ENCODE assay signal across 8 mouse cellular contexts in the genomic region with DNA sequence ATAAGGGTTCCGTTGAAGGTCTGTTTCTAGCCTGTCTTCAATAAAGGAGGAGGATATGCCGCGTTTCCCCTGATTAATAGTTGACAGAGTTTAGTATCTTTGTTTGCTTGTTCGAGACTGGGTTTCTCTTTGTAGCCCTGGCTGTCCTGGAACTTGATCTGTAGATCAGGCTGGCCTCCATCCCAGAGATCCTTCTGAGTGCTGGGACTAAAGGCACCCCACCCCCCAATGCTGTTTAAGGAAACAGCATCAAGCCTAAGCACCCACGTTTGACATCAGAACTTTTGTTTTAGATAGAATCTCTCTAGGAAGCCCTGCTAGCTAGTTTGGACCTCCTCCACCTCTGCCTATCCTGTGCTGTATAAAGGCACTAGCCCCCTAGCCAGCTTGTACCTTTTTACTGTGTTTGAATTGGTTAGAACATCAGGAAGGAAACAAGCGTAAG. TPM values are rescaled to one million over a fixed set of nuclear protein-coding genes. Genes with fewer than 3 reads are reported as not detected.
DNase-seq lines count a peak whose midpoint lies in the region; ATAC-seq and TF ChIP-seq lines count a peak whose summit lies in the region.

No protein-coding gene starts in this region.

- ATAC-seq in heart, postnatal 0 days (ENCODE audit: insufficient read depth, low read depth), result no peak
- no peak for ATAC-seq in lung, postnatal 0 days

- peak overlapping the region; percentile 73 for H3K4me3 ChIP-seq in ES-Bruce4 (ENCODE audit: low read depth, low read length)
- peak overlapping the region; percentile 95 for H3K4me3 ChIP-seq in heart, postnatal 0 days (ENCODE audit: low read depth, low read length)
- peak overlapping the region; percentile 97 for H3K4me3 ChIP-seq in lung, postnatal 0 days (ENCODE audit: low read depth, low read length)

- TF ChIP-seq EP300 in ES-Bruce4 (IDR thresholded peaks at IDR 0.05; ENCODE audit: insufficient read depth, low read depth, low read length), result no peak
- TF ChIP-seq EP300 in heart, postnatal 0 days (IDR thresholded peaks at IDR 0.05; ENCODE audit: low read depth), result no peak
- no peak for TF ChIP-seq EP300 in lung, postnatal 0 days (IDR thresholded peaks at IDR 0.05)

- peaks cover 2% of the 10 kb centered on the region for H3K4me1 ChIP-seq in ES-Bruce4 (ENCODE audit: control insufficient read depth, insufficient read depth, low read length)
- H3K4me1 ChIP-seq in heart, postnatal 0 days (ENCODE audit: control insufficient read depth, insufficient read depth), result peaks cover 28% of the 10 kb centered on the region
- H3K4me1 ChIP-seq in lung, postnatal 0 days (ENCODE audit: insufficient read depth, low read depth, low read length), result no peaks in the 10 kb centered on the region

- no peaks in the 10 kb centered on the region for H3K9me3 ChIP-seq in ES-Bruce4 (replicated peaks; ENCODE audit: control insufficient read depth, insufficient read depth, low read length, poor library complexity, severe bottlenecking)
- H3K9me3 ChIP-seq in heart, postnatal 0 days (replicated peaks; ENCODE audit: control insufficient read depth, low read length), result no peaks in the 10 kb centered on the region
- no peaks in the 10 kb centered on the region for H3K9me3 ChIP-seq in lung, postnatal 0 days (ENCODE audit: low read length)

- TF ChIP-seq POLR2A in ES-Bruce4 (IDR thresholded peaks at IDR 0.05; ENCODE audit: insufficient read depth, low read length), result no peak

- WGBS in heart, postnatal 0 days, result 17% methylated on average over 6 of the region's 6 CpGs
- 10% methylated on average over 6 of the region's 6 CpGs for WGBS in lung, postnatal 0 days

- peak overlapping the region; percentile 81 for H3K9ac ChIP-seq in ES-Bruce4 (ENCODE audit: low read depth, poor library complexity, severe bottlenecking)
- peak overlapping the region; percentile 95; the same call in 1 of the 2 replicates for H3K9ac ChIP-seq in heart, postnatal 0 days (replicated peaks; ENCODE audit: low read depth, low read length)
- peak overlapping the region; percentile 89 for H3K9ac ChIP-seq in lung, postnatal 0 days (replicated peaks; ENCODE audit: low read depth)

- H3K4me2 ChIP-seq in heart, postnatal 0 days (ENCODE audit: low read depth, low read length), result peak overlapping the region; percentile 86
- peak overlapping the region; percentile 79 for H3K4me2 ChIP-seq in lung, postnatal 0 days (replicated peaks; ENCODE audit: low read depth, low read length)

- H3K36me3 ChIP-seq in ES-Bruce4 (ENCODE audit: control insufficient read depth, insufficient read depth, low read length, poor library complexity, severe bottlenecking), result no peaks in the 10 kb centered on the region
- H3K36me3 ChIP-seq in heart, postnatal 0 days (replicated peaks; ENCODE audit: control insufficient read depth, insufficient read depth, low read length), result no peaks in the 10 kb centered on the region
- no peaks in the 10 kb centered on the region for H3K36me3 ChIP-seq in lung, postnatal 0 days (ENCODE audit: insufficient read depth, low read length)

- no peak for TF ChIP-seq CTCF in ES-Bruce4 (IDR thresholded peaks at IDR 0.05; ENCODE audit: low read depth, low read length)
- no peak for TF ChIP-seq CTCF in heart, postnatal 0 days (IDR thresholded peaks at IDR 0.05; ENCODE audit: low read depth)
- no peak for TF ChIP-seq CTCF in lung, postnatal 0 days (IDR thresholded peaks at IDR 0.05)

- 0 out of 2 replicates have a peak overlapping the region, but pooled peaks have one; percentile 31 for H3K27ac ChIP-seq in ES-Bruce4 (ENCODE audit: insufficient read depth, low read length)
- H3K27ac ChIP-seq in heart, postnatal 0 days (ENCODE audit: low read depth), result peak overlapping the region; percentile 78
- H3K27ac ChIP-seq in lung, postnatal 0 days (ENCODE audit: low read length), result peak overlapping the region; percentile 85; the same call in 1 of the 2 replicates

- peak; percentile 93 for DNase-seq in heart, adult 11 months
- no peak for DNase-seq in heart, adult 8-10 months (ENCODE audit: low spot score)
- no peak for DNase-seq in heart, postnatal 0 days (ENCODE audit: low spot score)
- no peak for DNase-seq in lung, postnatal 0 days (ENCODE audit: low spot score)
- no peak for DNase-seq in B cell, adult 2 months
- no peak for DNase-seq in right cerebral cortex, postnatal 14 days
- DNase-seq in spleen, adult 12 weeks (ENCODE audit: low spot score), result no peak

- no peaks in the 10 kb centered on the region for H3K27me3 ChIP-seq in ES-Bruce4 (ENCODE audit: control insufficient read depth, insufficient read depth, low read length, poor library complexity, severe bottlenecking)
- H3K27me3 ChIP-seq in heart, postnatal 0 days (ENCODE audit: control insufficient read depth, insufficient read depth, low read length), result no peaks in the 10 kb centered on the region
- H3K27me3 ChIP-seq in lung, postnatal 0 days (replicated peaks; ENCODE audit: insufficient read depth, low read length), result no peaks in the 10 kb centered on the region

RNA-seq across cellular contexts. Expression of gene Cds2, which starts 1.3 kb away (rescaled TPM):
- 10 to 100 TPM; 79.2 to 97.9 (median 83.9) TPM for total RNA-seq in heart, adult 8-10 months (2022)
- 74.3 and 83.4 TPM in 2 replicates for polyA plus RNA-seq in ES-Bruce4 (2011; ENCODE audit: insufficient read depth, insufficient read length, low read depth, missing spikeins)
- 61.5 and 74.0 TPM in 2 replicates for total RNA-seq in heart, postnatal 0 days (2014; rRNA removed; ENCODE audit: low replicate concordance)
- polyA plus RNA-seq in heart, postnatal 0 days (2015; fragmentation: Nextera tagmentation; extraction: Ambion mirVana), result 22.6 and 26.7 TPM in 2 replicates
- polyA plus RNA-seq in lung, postnatal 0 days (2015; fragmentation: Nextera tagmentation; extraction: Ambion mirVana), result 32.3 and 37.0 TPM in 2 replicates

RNA-seq across cellular contexts. Expression of gene Pcna, which starts 11.2 kb away (rescaled TPM):
- 10 to 100 TPM; 33.1 to 42.6 (median 38.3) TPM for total RNA-seq in heart, adult 8-10 months (2022)
- polyA plus RNA-seq in ES-Bruce4 (2011; ENCODE audit: insufficient read depth, insufficient read length, low read depth, missing spikeins), result 355 and 368 TPM in 2 replicates
- total RNA-seq in heart, postnatal 0 days (2014; rRNA removed; ENCODE audit: low replicate concordance), result 142 and 167 TPM in 2 replicates
- 74.8 and 82.4 TPM in 2 replicates for polyA plus RNA-seq in heart, postnatal 0 days (2015; fragmentation: Nextera tagmentation; extraction: Ambion mirVana)
- 74.7 and 76.4 TPM in 2 replicates for polyA plus RNA-seq in lung, postnatal 0 days (2015; fragmentation: Nextera tagmentation; extraction: Ambion mirVana)

RNA-seq across cellular contexts. Expression of gene Tmem230, which starts 16.7 kb away (rescaled TPM):
- total RNA-seq in heart, adult 8-10 months (2022), result 10 to 100 TPM; 25.1 to 29.2 (median 26.2) TPM
- 46.0 and 47.7 TPM in 2 replicates for polyA plus RNA-seq in ES-Bruce4 (2011; ENCODE audit: insufficient read depth, insufficient read length, low read depth, missing spikeins)
- 32.5 and 46.1 TPM in 2 replicates for total RNA-seq in heart, postnatal 0 days (2014; rRNA removed; ENCODE audit: low replicate concordance)
- polyA plus RNA-seq in heart, postnatal 0 days (2015; fragmentation: Nextera tagmentation; extraction: Ambion mirVana), result 37.1 and 41.8 TPM in 2 replicates
- 39.6 and 41.7 TPM in 2 replicates for polyA plus RNA-seq in lung, postnatal 0 days (2015; fragmentation: Nextera tagmentation; extraction: Ambion mirVana)

Comparison
In these comparisons a context has a peak if more than half of its experiments do, and no peak if none do; other contexts are left out.
1. H3K27ac ChIP-seq: peak in every context shown above with its lines; median percentile 85 in lung, postnatal 0 days; 78 in heart, postnatal 0 days; 31 in ES-Bruce4.